Mouse (Mus musculus) forebrain, embryonic 11.5 days (tissue): ENCODE results near the gene Cass4. TPM values are rescaled to one million over a fixed set of nuclear protein-coding genes. Genes with fewer than 3 reads are reported as not detected.

Experiments used
- ATAC-seq: fragments of 200-750 bp; cut with Nextera tagmentation; replicated peaks from 2 replicates; pipeline ENCODE4 v1.8.0; 2017; ENCODE audit warnings: moderate TSS enrichment; ENCODE audit not compliant: low FRiP score
- DNase-seq: peaks from one replicate; pipeline ENCODE4 v3.0.0-alpha.2; 2017; ENCODE audit warnings: low spot score
- H3K27ac ChIP-seq: fragments of 300-500 bp; sonication (generic); 2 replicates; pipeline ENCODE4 v1.5.1; 2014; ENCODE audit warnings: low read depth, low read length
- H3K27me3 ChIP-seq: fragments of 300-500 bp; sonication (generic); 2 replicates; pipeline ENCODE4 v1.6.1; 2014; ENCODE audit warnings: mild to moderate bottlenecking, low read length, mixed read lengths; ENCODE audit not compliant: control insufficient read depth, insufficient read depth
- H3K36me3 ChIP-seq: fragments of 300-500 bp; sonication (generic); 2 replicates; pipeline ENCODE4 v1.6.1; 2014; ENCODE audit warnings: mild to moderate bottlenecking, low read length, moderate library complexity, mixed read lengths; ENCODE audit not compliant: control insufficient read depth, insufficient read depth
- H3K4me1 ChIP-seq: fragments of 300-500 bp; sonication (generic); replicated peaks from 2 replicates; pipeline ENCODE4 v1.6.1; 2014; ENCODE audit warnings: low read length, mixed read lengths; ENCODE audit not compliant: control insufficient read depth, insufficient read depth
- H3K4me2 ChIP-seq: fragments of 300-500 bp; sonication (generic); 2 replicates; pipeline ENCODE4 v1.6.1; 2014; ENCODE audit warnings: low read depth, mild to moderate bottlenecking, low read length, moderate library complexity, mixed read lengths; ENCODE audit not compliant: severe bottlenecking
- H3K4me3 ChIP-seq: fragments of 300-500 bp; sonication (generic); 2 replicates; pipeline ENCODE4 v1.5.1; 2014; ENCODE audit warnings: low read depth, low read length
- H3K9ac ChIP-seq: fragments of 300-500 bp; sonication (generic); 2 replicates; pipeline ENCODE4 v1.6.1; 2014; ENCODE audit warnings: low read length
- H3K9me3 ChIP-seq: fragments of 300-500 bp; sonication (generic); 2 replicates; pipeline ENCODE4 v1.6.1; 2016; ENCODE audit warnings: low read length, mixed read lengths; ENCODE audit not compliant: control insufficient read depth
- WGBS: fragments of 180-500 bp; shearing (Covaris S2); extraction: QIAGEN DNeasy Blood & Tissue Kit; methylation state at CpG from one replicate; pipeline ENCODE4 v1.1.7; 2014; 5-methylcytosine and 5-hydroxymethylcytosine counted together
- polyA plus RNA-seq: library from polyadenylated mRNA; unstranded; fragments of >200 nt; fragmentation: Nextera tagmentation; extraction: Ambion mirVana; gene quantifications from 2 replicates; pipeline ENCODE4 v1.2.1, GENCODE M21; 2014

Gene Cass4
- polyA plus RNA-seq, 1 experiment from 2014 or later = 0.47 TPM

DNA sequence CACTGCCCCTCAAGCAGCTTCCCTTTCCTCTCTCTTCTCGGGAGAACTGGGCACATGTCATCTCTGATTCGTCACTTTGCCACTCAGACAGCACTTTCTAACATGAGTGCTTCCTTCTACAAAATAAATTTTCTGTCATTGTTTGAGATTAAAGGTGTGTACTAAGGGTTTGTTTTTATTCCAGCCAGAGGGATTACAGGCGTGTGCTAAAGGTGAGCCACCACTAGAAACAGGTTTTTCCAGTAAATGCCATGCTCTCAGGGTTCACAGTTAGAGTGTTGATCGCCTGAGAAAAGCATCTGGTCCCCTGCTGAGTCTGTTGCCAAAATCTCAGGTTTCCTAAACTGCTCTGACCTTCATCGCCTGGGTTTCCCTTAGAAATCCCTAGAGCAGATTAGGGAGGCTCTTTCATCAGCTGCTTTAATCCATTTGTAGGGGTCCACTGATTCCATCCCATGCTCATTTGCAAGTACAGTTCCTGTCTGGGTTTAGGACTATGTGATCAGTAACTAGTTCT lies 16.5 kb upstream of the Cass4 start:
- DNase-seq = no peak
- no peak overlapping the region for H3K4me2 ChIP-seq
- no peak for ATAC-seq
- peaks cover 35% of the 10 kb centered on the region; the same call in 1 of the 2 replicates for H3K36me3 ChIP-seq
- no peak overlapping the region for H3K27ac ChIP-seq
- H3K27me3 ChIP-seq = no peaks in the 10 kb centered on the region
- no peaks in the 10 kb centered on the region for H3K4me1 ChIP-seq
- WGBS = 72% methylated on average over 5 of the region's 5 CpGs
- H3K4me3 ChIP-seq = no peak overlapping the region
- H3K9ac ChIP-seq = no peak overlapping the region
- no peaks in the 10 kb centered on the region for H3K9me3 ChIP-seq

DNA sequence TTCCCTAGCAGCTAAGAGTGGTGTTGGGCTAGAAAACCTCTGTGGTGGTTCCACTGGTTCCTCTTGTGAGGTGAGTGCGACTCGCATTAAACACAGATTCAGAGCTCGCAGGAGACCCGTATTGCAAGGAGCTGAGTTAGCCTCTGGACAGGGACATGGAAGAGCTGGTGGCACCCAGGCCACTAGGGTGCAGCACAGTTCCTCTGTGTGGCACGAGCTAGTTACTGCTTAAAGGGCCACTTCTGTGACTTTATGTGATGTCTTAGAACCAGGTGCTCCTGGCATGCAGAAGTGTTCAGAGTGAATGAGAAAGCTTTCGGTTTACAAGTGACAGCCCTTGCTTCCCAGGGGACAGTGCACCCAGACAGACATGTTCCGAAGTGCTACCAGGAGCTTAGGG lies 15.3 kb upstream of the Cass4 start:
- Histone ChIP-seq H3K9ac (no peak overlapping the region), H3K4me2 (no peak overlapping the region), H3K36me3 (peaks cover 37% of the 10 kb centered on the region; the same call in 1 of the 2 replicates), H3K4me1 (no peaks in the 10 kb centered on the region), H3K9me3 (no peaks in the 10 kb centered on the region), H3K27ac (no peak overlapping the region), H3K4me3 (no peak overlapping the region), H3K27me3 (no peaks in the 10 kb centered on the region)
- WGBS = 84% methylated on average over 7 of the region's 7 CpGs
- ATAC-seq (no peak), DNase-seq (no peak)

DNA sequence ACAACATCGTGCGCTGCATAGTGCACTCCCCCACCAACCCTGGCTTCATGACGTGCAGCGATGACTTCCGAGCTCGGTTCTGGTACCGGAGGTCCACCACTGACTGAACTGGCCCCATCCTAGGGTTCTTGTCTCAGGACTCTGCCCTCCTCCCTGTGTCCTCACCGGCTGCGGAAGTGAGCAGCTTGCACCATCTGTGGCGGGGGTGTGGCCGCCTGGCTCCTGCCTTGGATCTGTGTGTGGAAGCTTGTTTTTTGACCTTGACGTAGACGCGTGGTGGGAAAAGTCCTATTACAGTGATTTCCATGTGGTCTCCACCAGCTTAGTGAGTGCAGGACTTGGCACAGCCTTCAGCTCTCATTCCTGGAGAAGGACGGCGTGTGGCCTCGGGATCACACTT lies 13.1 kb upstream of the Cass4 start:
- H3K9me3 ChIP-seq = no peaks in the 10 kb centered on the region
- H3K27me3 ChIP-seq = no peaks in the 10 kb centered on the region
- DNase-seq (no peak), ATAC-seq (no peak)
- no peak overlapping the region for H3K4me3 ChIP-seq
- no peak overlapping the region for H3K4me2 ChIP-seq
- peaks cover 31% of the 10 kb centered on the region; the same call in 1 of the 2 replicates for H3K36me3 ChIP-seq
- WGBS = 97% methylated on average over 17 of the region's 17 CpGs
- H3K9ac ChIP-seq = no peak overlapping the region
- H3K4me1 ChIP-seq = no peaks in the 10 kb centered on the region
- no peak overlapping the region for H3K27ac ChIP-seq

DNA sequence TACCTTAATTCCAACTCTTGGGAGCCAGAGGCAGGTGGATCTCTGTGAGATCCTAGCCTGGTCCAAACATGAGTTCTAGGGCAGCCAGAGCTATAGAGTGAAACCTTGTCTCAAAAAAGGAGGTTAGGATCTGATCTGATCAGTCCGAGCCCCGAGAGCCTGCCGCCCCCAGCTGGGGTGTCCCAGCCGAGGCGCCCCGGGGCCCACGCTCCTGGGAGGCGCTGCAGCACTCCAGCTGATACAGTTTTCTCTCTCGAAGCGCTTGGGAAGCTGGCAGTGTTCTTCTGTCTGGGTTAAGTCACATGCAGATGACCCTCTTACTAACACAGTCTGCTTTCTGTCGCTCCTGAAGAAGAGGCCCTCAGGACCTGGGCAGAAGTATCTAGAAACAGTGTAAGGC lies 12.3 kb upstream of the Cass4 start:
- WGBS = 92% methylated on average over 11 of the region's 11 CpGs
- H3K9ac ChIP-seq = no peak overlapping the region
- H3K27ac ChIP-seq = no peak overlapping the region
- no peak overlapping the region for H3K4me2 ChIP-seq
- no peak for ATAC-seq
- H3K36me3 ChIP-seq = peaks cover 24% of the 10 kb centered on the region; the same call in 1 of the 2 replicates
- H3K4me1 ChIP-seq = no peaks in the 10 kb centered on the region
- no peaks in the 10 kb centered on the region for H3K27me3 ChIP-seq
- H3K9me3 ChIP-seq = no peaks in the 10 kb centered on the region
- no peak for DNase-seq
- H3K4me3 ChIP-seq = no peak overlapping the region

DNA sequence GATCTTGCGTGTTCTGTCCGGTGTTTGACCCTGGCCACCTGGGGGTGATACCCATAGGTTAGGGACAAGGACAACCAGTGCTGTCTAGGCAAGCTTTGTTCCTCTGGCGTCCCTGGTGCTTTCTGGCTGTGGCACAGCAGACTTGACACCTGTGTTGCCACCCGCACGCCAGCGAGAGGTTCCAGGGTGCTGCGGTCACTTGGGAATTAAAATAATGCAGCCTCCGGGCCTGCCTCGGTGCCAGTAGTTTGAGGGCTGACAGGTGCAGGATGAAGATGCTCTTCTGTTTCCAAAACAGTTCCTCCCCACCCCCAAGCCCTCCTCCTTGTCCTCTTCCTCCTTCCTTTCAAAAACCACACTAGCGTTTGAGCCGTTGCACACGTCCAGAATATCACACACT lies 11.7 kb upstream of the Cass4 start:
- 92% methylated on average over 12 of the region's 12 CpGs for WGBS
- Histone ChIP-seq H3K27me3 (no peaks in the 10 kb centered on the region), H3K27ac (no peak overlapping the region), H3K9ac (no peak overlapping the region), H3K4me3 (no peak overlapping the region), H3K9me3 (no peaks in the 10 kb centered on the region), H3K36me3 (peaks cover 24% of the 10 kb centered on the region; the same call in 1 of the 2 replicates), H3K4me1 (no peaks in the 10 kb centered on the region), H3K4me2 (no peak overlapping the region)
- no peak for ATAC-seq
- no peak for DNase-seq

DNA sequence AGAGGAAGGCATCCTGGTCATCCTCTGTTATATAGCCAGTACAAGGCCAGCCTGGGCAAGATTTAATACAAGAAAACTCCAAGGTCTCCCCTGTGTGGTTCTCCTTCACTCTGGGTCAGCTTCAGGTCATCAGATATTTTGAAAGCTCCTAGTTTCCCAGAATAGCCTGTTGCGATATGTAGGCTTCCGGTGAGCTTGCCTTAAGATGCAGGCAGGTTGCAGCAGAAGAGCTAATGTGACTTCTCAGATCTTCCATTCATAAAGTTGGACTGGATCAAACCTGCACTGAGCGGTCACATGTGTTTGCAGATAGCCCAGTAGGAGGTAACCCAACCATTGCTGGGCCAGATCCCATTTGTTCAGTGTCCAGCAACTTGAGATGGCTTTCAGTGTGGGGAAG lies 8.9 kb upstream of the Cass4 start:
- H3K27me3 ChIP-seq = no peaks in the 10 kb centered on the region
- peaks cover 12% of the 10 kb centered on the region; the same call in 1 of the 2 replicates for H3K36me3 ChIP-seq
- no peaks in the 10 kb centered on the region for H3K9me3 ChIP-seq
- no peak overlapping the region for H3K27ac ChIP-seq
- 95% methylated on average over 3 of the region's 3 CpGs for WGBS
- ATAC-seq (no peak), DNase-seq (no peak)
- no peak overlapping the region for H3K9ac ChIP-seq
- no peak overlapping the region for H3K4me3 ChIP-seq
- no peak overlapping the region for H3K4me2 ChIP-seq
- no peaks in the 10 kb centered on the region for H3K4me1 ChIP-seq

DNA sequence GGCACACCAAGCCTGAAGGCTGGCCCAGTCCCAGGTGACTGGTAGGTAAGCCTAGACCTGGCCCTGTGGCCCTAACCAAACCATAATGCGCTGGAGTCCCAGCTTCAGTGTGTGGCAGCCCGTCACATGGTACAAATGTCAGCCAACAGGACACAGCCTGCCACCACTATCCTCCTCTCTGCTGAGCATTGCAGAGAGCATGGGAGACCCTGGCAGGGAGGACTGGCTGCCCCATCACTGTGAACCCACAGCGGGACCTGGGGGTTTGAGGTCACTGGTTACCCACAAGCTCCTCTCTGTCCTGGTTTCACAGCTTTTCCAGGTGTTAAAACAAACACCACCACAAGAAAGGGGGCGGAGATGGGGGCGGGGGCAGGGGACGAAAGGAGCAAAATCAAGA lies 3.3 kb upstream of the Cass4 start:
- Histone ChIP-seq H3K4me1 (no peaks in the 10 kb centered on the region), H3K36me3 (no peaks in the 10 kb centered on the region), H3K4me2 (no peak overlapping the region), H3K9ac (no peak overlapping the region), H3K9me3 (no peaks in the 10 kb centered on the region), H3K27ac (no peak overlapping the region), H3K27me3 (no peaks in the 10 kb centered on the region), H3K4me3 (no peak overlapping the region)
- WGBS = 53% methylated on average over 6 of the region's 6 CpGs
- ATAC-seq (no peak), DNase-seq (no peak)

DNA sequence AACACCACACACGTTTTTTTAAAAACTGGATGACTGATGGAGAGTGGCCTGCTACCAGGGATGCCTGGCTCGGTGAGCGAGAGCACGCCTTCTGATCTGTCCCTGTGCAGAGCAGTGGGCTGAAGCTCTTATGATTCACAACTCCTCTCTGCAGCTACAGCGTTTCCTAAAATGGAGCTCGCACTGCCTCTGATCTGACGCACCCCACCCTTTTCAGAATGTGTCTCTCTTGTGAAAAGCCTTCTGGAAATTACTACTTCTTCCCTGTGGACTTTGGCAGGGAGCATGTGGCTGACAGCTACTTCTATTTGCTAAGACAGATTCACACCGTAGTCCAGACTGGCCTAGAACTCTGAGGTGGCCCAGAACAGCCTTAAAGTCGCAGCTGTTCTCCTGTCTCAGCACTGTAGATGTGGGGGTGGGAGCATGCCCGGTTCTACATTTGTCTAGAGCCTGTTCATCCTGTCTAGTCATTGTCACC lies 1.5 kb upstream of the Cass4 start:
- WGBS = 83% methylated on average over 10 of the region's 10 CpGs
- no peak for ATAC-seq

DNA sequence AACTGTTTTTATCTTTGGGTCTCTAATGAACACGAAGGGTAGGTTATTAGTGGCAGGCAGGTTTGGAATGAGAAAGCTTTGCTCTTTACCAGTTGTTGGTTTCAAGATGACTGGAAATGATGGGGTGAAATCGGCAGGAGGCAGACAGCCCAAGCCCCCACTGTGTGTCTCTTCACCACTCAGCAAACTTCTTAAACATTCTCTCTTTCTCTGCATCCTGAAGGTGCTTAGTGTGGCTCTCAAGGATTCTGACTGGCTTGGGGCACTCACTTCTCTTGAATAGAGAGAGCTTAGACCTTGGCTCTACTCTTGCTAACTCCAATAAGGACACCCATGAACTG lies 428 bp downstream of the Cass4 start:
- Histone ChIP-seq H3K9ac (no peak overlapping the region), H3K4me3 (no peak overlapping the region), H3K27me3 (no peaks in the 10 kb centered on the region), H3K36me3 (no peaks in the 10 kb centered on the region), H3K4me2 (no peak overlapping the region), H3K27ac (no peak overlapping the region), H3K9me3 (no peaks in the 10 kb centered on the region), H3K4me1 (no peaks in the 10 kb centered on the region)
- no peak for DNase-seq
- WGBS = 73% methylated on average over 2 of the region's 2 CpGs
- no peak for ATAC-seq

More for the DNA sequence above, 1.5 kb upstream of the Cass4 start:
- Histone ChIP-seq H3K9me3 (no peaks in the 10 kb centered on the region), H3K9ac (no peak overlapping the region), H3K27me3 (no peaks in the 10 kb centered on the region), H3K27ac (no peak overlapping the region), H3K4me1 (no peaks in the 10 kb centered on the region), H3K36me3 (no peaks in the 10 kb centered on the region), H3K4me3 (no peak overlapping the region), H3K4me2 (no peak overlapping the region)
- no peak for DNase-seq
